Comparison of ENCODE assay signal across 18 mouse cellular contexts in genomic region chr19:7161064-7161463, GRCm38 (mm10). TPM values are rescaled to one million over a fixed set of nuclear protein-coding genes. Genes with fewer than 3 reads are reported as not detected.
A peak's percentile ranks its signal among the peaks of the same experiment; 100 is the strongest.
DNase-seq lines count a peak whose midpoint lies in the region; ATAC-seq lines count a peak whose summit lies in the region.
"Had no signal": no experiment of that assay in that cellular context is flagged by ENCODE, and none has a peak within 500 bp of the region (broad histone marks: within the 10 kb centered on the region; RNA-seq: fewer than 3 reads in every experiment).

No protein-coding gene starts in this region.

- 0 out of 2 replicates have a peak, but pooled peaks cover 3% of the 10 kb centered on the region for H3K27me3 ChIP-seq in forebrain, embryonic 14.5 days (replicated peaks; ENCODE audit: control insufficient read depth, insufficient read depth, low read length)
- peaks cover 27% of the 10 kb centered on the region for H3K27me3 ChIP-seq in forebrain, embryonic 11.5 days (ENCODE audit: control insufficient read depth, insufficient read depth, low read length)
- H3K27me3 ChIP-seq in midbrain, embryonic 10.5 days (ENCODE audit: low read depth, poor library complexity, severe bottlenecking), result peaks cover 100% of the 10 kb centered on the region
- 0 out of 2 replicates have a peak, but pooled peaks cover 14% of the 10 kb centered on the region for H3K27me3 ChIP-seq in midbrain, embryonic 14.5 days (ENCODE audit: control insufficient read depth, insufficient read depth, low read length)
- H3K27me3 ChIP-seq in neural tube, embryonic 11.5 days (ENCODE audit: control insufficient read depth, insufficient read depth, low read length), result peaks cover 36% of the 10 kb centered on the region
- peaks cover 27% of the 10 kb centered on the region for H3K27me3 ChIP-seq in neural tube, embryonic 15.5 days (replicated peaks)

- WGBS in forebrain, embryonic 14.5 days, result 84% methylated on average over 3 of the region's 3 CpGs
- 65% methylated on average over 3 of the region's 3 CpGs for WGBS in forebrain, embryonic 11.5 days
- WGBS in midbrain, embryonic 10.5 days, result 75% methylated on average over 3 of the region's 3 CpGs
- 77% methylated on average over 3 of the region's 3 CpGs for WGBS in midbrain, embryonic 14.5 days
- WGBS in neural tube, embryonic 11.5 days, result 65% methylated on average over 3 of the region's 3 CpGs
- WGBS in neural tube, embryonic 15.5 days, result 78% methylated on average over 3 of the region's 3 CpGs

- H3K9ac ChIP-seq in forebrain, embryonic 14.5 days (ENCODE audit: low read length), result peak overlapping the region; percentile 59; the same call in 1 of the 2 replicates
- H3K9ac ChIP-seq in forebrain, embryonic 11.5 days (ENCODE audit: low read length), result no peak overlapping the region
- no peak overlapping the region for H3K9ac ChIP-seq in midbrain, embryonic 14.5 days (replicated peaks; ENCODE audit: low read length)
- no peak overlapping the region for H3K9ac ChIP-seq in neural tube, embryonic 11.5 days (ENCODE audit: low read length)
- 0 out of 2 replicates have a peak overlapping the region, but pooled peaks have one; percentile 38 for H3K9ac ChIP-seq in neural tube, embryonic 15.5 days (replicated peaks)
- H3K9ac ChIP-seq: embryonic facial prominence, embryonic 15.5 days; heart, embryonic 12.5 days had no signal

- H3K4me3 ChIP-seq in forebrain, embryonic 14.5 days (ENCODE audit: low read depth, low read length), result no peak overlapping the region
- H3K4me3 ChIP-seq in forebrain, embryonic 11.5 days (ENCODE audit: low read depth, low read length), result no peak overlapping the region
- H3K4me3 ChIP-seq in midbrain, embryonic 10.5 days, result no peak overlapping the region
- no peak overlapping the region for H3K4me3 ChIP-seq in midbrain, embryonic 14.5 days (replicated peaks; ENCODE audit: low read depth, low read length)
- no peak overlapping the region for H3K4me3 ChIP-seq in neural tube, embryonic 11.5 days (ENCODE audit: low read depth, low read length)
- H3K4me3 ChIP-seq in neural tube, embryonic 15.5 days (replicated peaks), result no peak overlapping the region
- H3K4me3 ChIP-seq: embryonic facial prominence, embryonic 15.5 days; erythroblast, embryonic 14.5 days; heart, adult 2 months; heart, embryonic 12.5 days; hindbrain, embryonic 13.5 days had no signal

- ATAC-seq in forebrain, embryonic 14.5 days, result no peak
- ATAC-seq in forebrain, embryonic 11.5 days (replicated peaks; ENCODE audit: low FRiP score), result no peak
- no peak for ATAC-seq in midbrain, embryonic 14.5 days (ENCODE audit: low FRiP score, low TSS enrichment)
- no peak for ATAC-seq in neural tube, embryonic 11.5 days (ENCODE audit: insufficient read depth, low FRiP score, low TSS enrichment)
- no peak for ATAC-seq in neural tube, embryonic 15.5 days (ENCODE audit: low FRiP score)

- peaks cover 33% of the 10 kb centered on the region for H3K4me1 ChIP-seq in forebrain, embryonic 14.5 days (ENCODE audit: control insufficient read depth, insufficient read depth, low read length)
- H3K4me1 ChIP-seq in forebrain, embryonic 11.5 days (replicated peaks; ENCODE audit: control insufficient read depth, insufficient read depth, low read length), result peaks cover 37% of the 10 kb centered on the region
- H3K4me1 ChIP-seq in midbrain, embryonic 10.5 days, result peaks cover 94% of the 10 kb centered on the region
- peaks cover 48% of the 10 kb centered on the region for H3K4me1 ChIP-seq in midbrain, embryonic 14.5 days (ENCODE audit: control insufficient read depth, insufficient read depth, low read length)
- peaks cover 26% of the 10 kb centered on the region for H3K4me1 ChIP-seq in neural tube, embryonic 11.5 days (ENCODE audit: control insufficient read depth, insufficient read depth, low read length)
- H3K4me1 ChIP-seq in neural tube, embryonic 15.5 days, result peaks cover 73% of the 10 kb centered on the region

- H3K9me3 ChIP-seq in forebrain, embryonic 14.5 days (replicated peaks; ENCODE audit: control insufficient read depth, low read length), result no peaks in the 10 kb centered on the region
- H3K9me3 ChIP-seq in forebrain, embryonic 11.5 days (ENCODE audit: control insufficient read depth, low read length), result no peaks in the 10 kb centered on the region
- H3K9me3 ChIP-seq in midbrain, embryonic 10.5 days (replicated peaks), result no peaks in the 10 kb centered on the region
- no peaks in the 10 kb centered on the region for H3K9me3 ChIP-seq in midbrain, embryonic 14.5 days (ENCODE audit: control insufficient read depth, low read length)
- no peaks in the 10 kb centered on the region for H3K9me3 ChIP-seq in neural tube, embryonic 11.5 days (ENCODE audit: control insufficient read depth, low read length)
- no peaks in the 10 kb centered on the region for H3K9me3 ChIP-seq in neural tube, embryonic 15.5 days (replicated peaks)
- H3K9me3 ChIP-seq: embryonic facial prominence, embryonic 15.5 days; forebrain, embryonic 12.5 days; heart, embryonic 12.5 days; hindbrain, embryonic 13.5 days had no signal

- H3K36me3 ChIP-seq in forebrain, embryonic 14.5 days (ENCODE audit: control insufficient read depth, insufficient read depth, low read length), result no peaks in the 10 kb centered on the region
- H3K36me3 ChIP-seq in forebrain, embryonic 11.5 days (ENCODE audit: control insufficient read depth, insufficient read depth, low read length), result no peaks in the 10 kb centered on the region
- no peaks in the 10 kb centered on the region for H3K36me3 ChIP-seq in midbrain, embryonic 10.5 days
- H3K36me3 ChIP-seq in midbrain, embryonic 14.5 days (ENCODE audit: control insufficient read depth, insufficient read depth, low read length), result no peaks in the 10 kb centered on the region
- no peaks in the 10 kb centered on the region for H3K36me3 ChIP-seq in neural tube, embryonic 11.5 days (ENCODE audit: control insufficient read depth, insufficient read depth, low read length)
- H3K36me3 ChIP-seq in neural tube, embryonic 15.5 days, result no peaks in the 10 kb centered on the region
- H3K36me3 ChIP-seq: embryonic facial prominence, embryonic 15.5 days; forebrain, embryonic 12.5 days; heart, embryonic 12.5 days; hindbrain, embryonic 13.5 days had no signal

- H3K4me2 ChIP-seq in forebrain, embryonic 14.5 days (ENCODE audit: low read length), result no peak overlapping the region
- H3K4me2 ChIP-seq in forebrain, embryonic 11.5 days (ENCODE audit: low read depth, low read length, severe bottlenecking), result no peak overlapping the region
- no peak overlapping the region for H3K4me2 ChIP-seq in midbrain, embryonic 14.5 days (ENCODE audit: low read length)
- H3K4me2 ChIP-seq in neural tube, embryonic 11.5 days (ENCODE audit: low read depth), result peak overlapping the region; percentile 30; the same call in 1 of the 2 replicates
- H3K4me2 ChIP-seq in neural tube, embryonic 15.5 days, result no peak overlapping the region

- no peak for DNase-seq in forebrain, embryonic 14.5 days (ENCODE audit: low spot score)
- DNase-seq in forebrain, embryonic 11.5 days (ENCODE audit: low spot score), result no peak
- no peak for DNase-seq in midbrain, embryonic 10.5 days (ENCODE audit: low spot score)
- no peak for DNase-seq in midbrain, embryonic 14.5 days
- no peak for DNase-seq in neural tube, embryonic 11.5 days (ENCODE audit: low spot score)
- DNase-seq in neural tube, embryonic 10.5 days (ENCODE audit: extremely low spot score, low spot score), result no peak
- no peak for DNase-seq in gastrocnemius, adult 18-20 months (ENCODE audit: low spot score)
- DNase-seq: cerebellum, adult 8-10 months; heart, adult 2 months; heart, postnatal 36 days had no signal

- no peak overlapping the region for H3K27ac ChIP-seq in forebrain, embryonic 14.5 days (ENCODE audit: low read depth, low read length)
- H3K27ac ChIP-seq in forebrain, embryonic 11.5 days (ENCODE audit: low read depth, low read length), result no peak overlapping the region
- H3K27ac ChIP-seq in midbrain, embryonic 10.5 days (replicated peaks), result peak overlapping the region; percentile 84
- no peak overlapping the region for H3K27ac ChIP-seq in midbrain, embryonic 14.5 days (replicated peaks; ENCODE audit: low read depth, low read length)
- H3K27ac ChIP-seq in neural tube, embryonic 11.5 days (ENCODE audit: low read depth, low read length), result no peak overlapping the region
- peak overlapping the region; percentile 58; the same call in 1 of the 2 replicates for H3K27ac ChIP-seq in neural tube, embryonic 15.5 days (replicated peaks)
- H3K27ac ChIP-seq: embryonic facial prominence, embryonic 15.5 days; heart, adult 2 months; hindbrain, postnatal 0 days had no signal

RNA-seq across cellular contexts. Expression of gene Otub1, which starts 45.1 kb away (rescaled TPM):
- polyA plus RNA-seq in forebrain, embryonic 14.5 days (2014; fragmentation: Nextera tagmentation; extraction: Ambion mirVana), result 262 TPM in 2 replicates
- 238 and 256 TPM in 2 replicates for polyA plus RNA-seq in forebrain, embryonic 11.5 days (2014; fragmentation: Nextera tagmentation; extraction: Ambion mirVana)
- 274 and 293 TPM in 2 replicates for polyA plus RNA-seq in midbrain, embryonic 10.5 days (2016; fragmentation: Nextera tagmentation; extraction: Ambion mirVana)
- polyA plus RNA-seq in midbrain, embryonic 14.5 days (2014; fragmentation: Nextera tagmentation; extraction: Ambion mirVana), result 244 and 263 TPM in 2 replicates
- polyA plus RNA-seq in neural tube, embryonic 11.5 days (2014; fragmentation: Nextera tagmentation; extraction: Ambion mirVana), result 248 and 255 TPM in 2 replicates
- polyA plus RNA-seq in neural tube, embryonic 15.5 days (2015; fragmentation: Nextera tagmentation; extraction: Ambion mirVana), result 226 and 235 TPM in 2 replicates
- total RNA-seq in gastrocnemius, adult 18-20 months (2021), result 10 to 100 TPM; 50.8 to 57.0 TPM

RNA-seq across cellular contexts. Expression of gene Flrt1, which starts 55.5 kb away (rescaled TPM):
- 9.5 and 12.2 TPM in 2 replicates for polyA plus RNA-seq in forebrain, embryonic 14.5 days (2014; fragmentation: Nextera tagmentation; extraction: Ambion mirVana)
- polyA plus RNA-seq in forebrain, embryonic 11.5 days (2014; fragmentation: Nextera tagmentation; extraction: Ambion mirVana), result 7.7 and 9.0 TPM in 2 replicates
- 6.0 and 7.5 TPM in 2 replicates for polyA plus RNA-seq in midbrain, embryonic 10.5 days (2016; fragmentation: Nextera tagmentation; extraction: Ambion mirVana)
- polyA plus RNA-seq in midbrain, embryonic 14.5 days (2014; fragmentation: Nextera tagmentation; extraction: Ambion mirVana), result 7.0 and 10.2 TPM in 2 replicates
- polyA plus RNA-seq in neural tube, embryonic 11.5 days (2014; fragmentation: Nextera tagmentation; extraction: Ambion mirVana), result 6.6 and 7.5 TPM in 2 replicates
- polyA plus RNA-seq in neural tube, embryonic 15.5 days (2015; fragmentation: Nextera tagmentation; extraction: Ambion mirVana), result 10.5 and 10.9 TPM in 2 replicates
- total RNA-seq in gastrocnemius, adult 18-20 months (2021), result 1 to 10 TPM; 1.1 to 1.9 TPM
- total RNA-seq: common myeloid progenitor, adult 5-6 weeks had no signal
- polyA plus RNA-seq: erythroblast, embryonic 14.5 days had no signal

RNA-seq across cellular contexts. Expression of gene Cox8a, which starts 56.4 kb away (rescaled TPM):
- polyA plus RNA-seq in forebrain, embryonic 14.5 days (2014; fragmentation: Nextera tagmentation; extraction: Ambion mirVana), result 772 and 935 TPM in 2 replicates
- polyA plus RNA-seq in forebrain, embryonic 11.5 days (2014; fragmentation: Nextera tagmentation; extraction: Ambion mirVana), result 678 and 706 TPM in 2 replicates
- 895 and 900 TPM in 2 replicates for polyA plus RNA-seq in midbrain, embryonic 10.5 days (2016; fragmentation: Nextera tagmentation; extraction: Ambion mirVana)
- polyA plus RNA-seq in midbrain, embryonic 14.5 days (2014; fragmentation: Nextera tagmentation; extraction: Ambion mirVana), result 921 and 1,195 TPM in 2 replicates
- polyA plus RNA-seq in neural tube, embryonic 11.5 days (2014; fragmentation: Nextera tagmentation; extraction: Ambion mirVana), result 706 and 761 TPM in 2 replicates
- polyA plus RNA-seq in neural tube, embryonic 15.5 days (2015; fragmentation: Nextera tagmentation; extraction: Ambion mirVana), result 1,209 and 1,254 TPM in 2 replicates
- total RNA-seq in gastrocnemius, adult 18-20 months (2021), result 100 to 1,000 TPM in 1 of 2 experiments, 10 to 100 TPM in 1; 72.3 to 102 TPM

Comparison
In these comparisons a context has a peak if more than half of its experiments do, and no peak if none do; other contexts are left out.
1. H3K27ac ChIP-seq: peak in midbrain, embryonic 10.5 days (single experiment) and neural tube, embryonic 15.5 days (single experiment); none in forebrain, embryonic 14.5 days (single experiment), forebrain, embryonic 11.5 days (single experiment), midbrain, embryonic 14.5 days (single experiment) and neural tube, embryonic 11.5 days (single experiment).
2. H3K9ac ChIP-seq: peak in forebrain, embryonic 14.5 days (single experiment) and neural tube, embryonic 15.5 days (single experiment); none in forebrain, embryonic 11.5 days (single experiment), midbrain, embryonic 14.5 days (single experiment) and neural tube, embryonic 11.5 days (single experiment).